Mouse (Mus musculus) heart, embryonic 12.5 days (tissue): ENCODE data around the gene Vmn1r228. TPM values are rescaled to one million over a fixed set of nuclear protein-coding genes. Genes with fewer than 3 reads are reported as not detected.

Source experiments
- ATAC-seq: fragments of 200-750 bp; cut with Nextera tagmentation; 2 replicates; pipeline ENCODE4 v1.8.0; 2017; ENCODE audit warnings: moderate TSS enrichment, moderate library complexity; ENCODE audit not compliant: insufficient number of reproducible peaks, low FRiP score
- H3K27ac ChIP-seq: fragments of 300-500 bp; sonication (generic); 2 replicates; pipeline ENCODE4 v1.5.1; 2016; ENCODE audit warnings: mild to moderate bottlenecking, moderate library complexity; ENCODE audit not compliant: poor library complexity, severe bottlenecking
- H3K27me3 ChIP-seq: fragments of 300-500 bp; sonication (generic); replicated peaks from 2 replicates; pipeline ENCODE4 v1.6.1; 2016; ENCODE audit warnings: mild to moderate bottlenecking, moderate library complexity
- H3K36me3 ChIP-seq: fragments of 300-500 bp; sonication (generic); 2 replicates; pipeline ENCODE4 v1.6.1; 2016; ENCODE audit warnings: mild to moderate bottlenecking, moderate library complexity
- H3K4me1 ChIP-seq: fragments of 300-500 bp; sonication (generic); replicated peaks from 2 replicates; pipeline ENCODE4 v1.6.1; 2016; ENCODE audit warnings: mild to moderate bottlenecking
- H3K4me2 ChIP-seq: fragments of 300-500 bp; sonication (generic); 2 replicates; pipeline ENCODE4 v1.6.1; 2016; ENCODE audit warnings: mild to moderate bottlenecking, moderate library complexity
- H3K4me3 ChIP-seq: fragments of 300-500 bp; sonication (generic); 2 replicates; pipeline ENCODE4 v1.5.1; 2016; ENCODE audit warnings: mild to moderate bottlenecking
- H3K9ac ChIP-seq: fragments of 300-500 bp; sonication (generic); 2 replicates; pipeline ENCODE4 v1.6.1; 2016; ENCODE audit warnings: mild to moderate bottlenecking, moderate library complexity
- H3K9me3 ChIP-seq: fragments of 300-500 bp; sonication (generic); replicated peaks from 2 replicates; pipeline ENCODE4 v1.6.1; 2016; ENCODE audit warnings: mild to moderate bottlenecking, moderate library complexity
- WGBS: fragments of 180-500 bp; shearing (Covaris S2); methylation state at CpG from one replicate; pipeline ENCODE4 v1.1.7; 2016; 5-methylcytosine and 5-hydroxymethylcytosine counted together
- polyA plus RNA-seq: library from polyadenylated mRNA; unstranded; fragments of >200 nt; fragmentation: Nextera tagmentation; extraction: Ambion mirVana; gene quantifications from 2 replicates; pipeline ENCODE4 v1.2.1, GENCODE M21; 2016

Vmn1r228 gene
- not detected in 2 replicates for polyA plus RNA-seq

GRCm38 (mm10) chr17:20786057-20786456 lies at the start of gene Vmn1r228:
Vmn1r228 (minus strand) TSS chr17:20786157.
- H3K27me3 ChIP-seq: no peaks in the 10 kb centered on the region
- H3K9me3 ChIP-seq: peaks cover 11% of the 10 kb centered on the region; the same call in 1 of the 2 replicates
- H3K36me3 ChIP-seq: no peaks in the 10 kb centered on the region
- no peak within 1 kb of the TSS for H3K4me2 ChIP-seq
- no peak within 1 kb of the TSS for H3K4me3 ChIP-seq
- no peak for ATAC-seq
- no peak within 1 kb of the TSS for H3K27ac ChIP-seq
- H3K4me1 ChIP-seq: no peaks in the 10 kb centered on the region
- H3K9ac ChIP-seq: no peak within 1 kb of the TSS

GRCm38 (mm10) chr17:20811255-20811654 lies 25.3 kb upstream of the Vmn1r228 start, which contains the start of gene Vmn1r229:
Vmn1r229 (plus strand) TSS chr17:20811555.
- Histone ChIP-seq H3K4me3 (no peak within 1 kb of the TSS), H3K4me2 (no peak within 1 kb of the TSS), H3K27me3 (no peaks in the 10 kb centered on the region), H3K36me3 (no peaks in the 10 kb centered on the region), H3K4me1 (no peaks in the 10 kb centered on the region), H3K9ac (no peak within 1 kb of the TSS), H3K9me3 (peaks cover 6% of the 10 kb centered on the region; the same call in 1 of the 2 replicates), H3K27ac (no peak within 1 kb of the TSS)
- ATAC-seq: no peak
- 51% methylated on average over 1 of the region's 1 CpGs for WGBS

GRCm38 (mm10) chr17:20729543-20729942 lies 56.4 kb downstream of the Vmn1r228 start, which contains the start of gene Vmn1r227:
Vmn1r227 (plus strand) TSS chr17:20729843.
- H3K9me3 ChIP-seq: 0 out of 2 replicates have a peak, but pooled peaks cover 4% of the 10 kb centered on the region
- H3K27ac ChIP-seq: no peak within 1 kb of the TSS
- no peaks in the 10 kb centered on the region for H3K36me3 ChIP-seq
- H3K9ac ChIP-seq: no peak within 1 kb of the TSS
- H3K27me3 ChIP-seq: no peaks in the 10 kb centered on the region
- H3K4me1 ChIP-seq: no peaks in the 10 kb centered on the region
- WGBS: 38% methylated on average over 1 of the region's 1 CpGs
- H3K4me2 ChIP-seq: no peak within 1 kb of the TSS
- ATAC-seq: no peak
- no peak within 1 kb of the TSS for H3K4me3 ChIP-seq

Other genes starting within 250 kb of the Vmn1r228 start
- not detected in 2 replicates for gene Vmn2r109, start 221.4 kb downstream of the Vmn1r228 start, polyA plus RNA-seq
- 0.03 and 0.04 TPM in 2 replicates for gene Vmn2r110, start 189.7 kb downstream of the Vmn1r228 start, polyA plus RNA-seq
- gene Fpr-rs3, start 161.3 kb downstream of the Vmn1r228 start, polyA plus RNA-seq: not detected in 2 replicates
- not detected in 2 replicates for gene Vmn1r226, start 103.3 kb downstream of the Vmn1r228 start, polyA plus RNA-seq
- not detected in 2 replicates for gene Vmn1r227, start 56.3 kb downstream of the Vmn1r228 start, polyA plus RNA-seq
- not detected in 2 replicates for gene Vmn1r229, start 25.4 kb upstream of the Vmn1r228 start, polyA plus RNA-seq
- not detected in 2 replicates for gene Vmn1r230, start 54.3 kb upstream of the Vmn1r228 start, polyA plus RNA-seq
- not detected in 2 replicates for gene Vmn1r231, start 118.9 kb upstream of the Vmn1r228 start, polyA plus RNA-seq
- not detected in 2 replicates for gene Vmn1r232, start 133.6 kb upstream of the Vmn1r228 start, polyA plus RNA-seq
- gene Ppp2r1a, start 159.2 kb upstream of the Vmn1r228 start, polyA plus RNA-seq: 332 and 337 TPM in 2 replicates
- gene Vmn1r233, start 210.3 kb upstream of the Vmn1r228 start, polyA plus RNA-seq: not detected in 2 replicates
- 9.9 and 10.6 TPM in 2 replicates for gene Zfp160, start 222.7 kb upstream of the Vmn1r228 start, polyA plus RNA-seq